Mouse (Mus musculus) neural tube, embryonic 14.5 days (tissue): ENCODE measurements around the gene Hyal1. TPM values are rescaled to one million over a fixed set of nuclear protein-coding genes. Genes with fewer than 3 reads are reported as not detected.

Source experiments
- ATAC-seq: fragments of 200-750 bp; cut with Nextera tagmentation; 2 replicates; pipeline ENCODE4 v1.8.0; 2017; ENCODE audit warnings: low read depth, mild to moderate bottlenecking, moderate TSS enrichment, moderate library complexity
- H3K27ac ChIP-seq: fragments of 300-500 bp; sonication (generic); 2 replicates; pipeline ENCODE4 v1.5.1; 2014; ENCODE audit warnings: low read depth, mild to moderate bottlenecking, control low read depth, low read length, moderate library complexity, mixed read lengths
- H3K27me3 ChIP-seq: fragments of 300-500 bp; sonication (generic); 2 replicates; pipeline ENCODE4 v1.6.1; 2014; ENCODE audit warnings: low read length; ENCODE audit not compliant: control insufficient read depth, insufficient read depth
- H3K36me3 ChIP-seq: fragments of 300-500 bp; sonication (generic); 2 replicates; pipeline ENCODE4 v1.6.1; 2014; ENCODE audit warnings: low read length, mixed read lengths; ENCODE audit not compliant: control insufficient read depth, insufficient read depth
- H3K4me1 ChIP-seq: fragments of 300-500 bp; sonication (generic); 2 replicates; pipeline ENCODE4 v1.6.1; 2014; ENCODE audit warnings: low read length; ENCODE audit not compliant: control insufficient read depth, insufficient read depth
- H3K4me2 ChIP-seq: fragments of 300-500 bp; sonication (generic); 2 replicates; pipeline ENCODE4 v1.6.1; 2014; ENCODE audit warnings: mild to moderate bottlenecking, low read depth, low read length, control low read depth
- H3K4me3 ChIP-seq: fragments of 300-500 bp; sonication (generic); 2 replicates; pipeline ENCODE4 v1.5.1; 2014; ENCODE audit warnings: low read depth, low read length, control low read depth, mixed read lengths
- H3K9ac ChIP-seq: fragments of 300-500 bp; sonication (generic); replicated peaks from 2 replicates; pipeline ENCODE4 v1.6.1; 2014; ENCODE audit warnings: low read depth, mild to moderate bottlenecking, control low read depth, low read length, mixed read lengths
- H3K9me3 ChIP-seq: fragments of 300-500 bp; sonication (generic); 2 replicates; pipeline ENCODE4 v1.6.1; 2016; ENCODE audit warnings: low read length; ENCODE audit not compliant: control insufficient read depth
- WGBS: fragments of 180-500 bp; shearing (Covaris S2); extraction: QIAGEN DNeasy Blood & Tissue Kit; methylation state at CpG from one replicate; pipeline ENCODE4 v1.1.7; 2014; 5-methylcytosine and 5-hydroxymethylcytosine counted together
- polyA plus RNA-seq: library from polyadenylated mRNA; unstranded; fragments of >200 nt; fragmentation: Nextera tagmentation; extraction: Ambion mirVana; gene quantifications from 2 replicates; pipeline ENCODE4 v1.2.1, GENCODE M21; 2014

Hyal1 gene
- 3.1 and 4.7 TPM in 2 replicates for polyA plus RNA-seq

DNA sequence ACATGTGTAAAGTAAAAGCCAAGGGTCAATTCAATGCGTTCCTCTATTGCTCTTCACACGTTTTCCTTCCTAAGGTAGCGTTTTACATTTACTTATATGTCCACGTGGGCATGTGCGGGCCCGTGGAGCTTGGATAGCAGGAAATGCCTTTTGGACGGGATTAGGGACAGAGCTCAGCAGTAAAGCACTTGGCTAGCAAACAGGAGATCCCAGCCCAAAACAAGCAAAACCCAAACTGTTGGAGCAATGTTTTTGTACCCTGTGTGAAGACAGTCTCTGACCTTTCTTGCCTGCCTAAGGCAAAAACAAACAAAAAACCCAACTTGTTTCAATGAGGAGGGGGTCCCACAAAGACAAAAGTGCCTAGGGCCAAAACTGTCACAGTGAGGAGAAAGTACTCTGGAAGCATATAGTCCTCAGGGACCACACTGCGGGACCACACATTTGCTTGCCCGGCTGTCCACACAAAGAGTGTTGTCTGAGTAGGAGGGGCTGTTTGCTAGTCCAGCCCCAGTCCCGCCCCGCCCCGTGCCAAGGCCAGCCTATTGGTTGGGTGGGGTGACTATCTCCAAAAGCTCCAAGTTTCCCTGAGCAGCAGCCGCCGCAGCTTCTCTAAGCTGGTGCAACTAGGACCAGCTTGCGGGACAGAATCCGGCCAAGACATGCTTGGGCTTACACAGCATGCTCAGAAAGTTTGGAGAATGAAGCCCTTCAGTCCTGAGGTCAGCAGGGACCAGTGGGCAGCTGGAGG lies at the start of gene Hyal1:
Gene Hyal1, plus strand, starts transcription at position 571 of the 751 bp plus-strand sequence.
- H3K27ac ChIP-seq: no peak within 1 kb of the TSS
- H3K27me3 ChIP-seq: no peaks in the 10 kb centered on the region
- H3K36me3 ChIP-seq: peaks cover 16% of the 10 kb centered on the region
- 26% methylated on average over 16 of the region's 16 CpGs for WGBS
- ATAC-seq: peak; percentile 50; the same call in 1 of the 2 replicates
- no peaks in the 10 kb centered on the region for H3K9me3 ChIP-seq
- H3K4me2 ChIP-seq: peak within 1 kb of the TSS; percentile 32
- 0 out of 2 replicates have a peak within 1 kb of the TSS, but pooled peaks have one; percentile 8 for H3K4me3 ChIP-seq
- H3K9ac ChIP-seq: no peak within 1 kb of the TSS
- peaks cover 15% of the 10 kb centered on the region for H3K4me1 ChIP-seq

GRCm38 (mm10) chr9:107533791-107534407 lies 42.8 kb upstream of the Hyal1 start, which contains the start of gene Tmem115:
Gene Tmem115, plus strand, starts transcription at chr9:107533945.
- Histone ChIP-seq H3K4me1 (peaks cover 25% of the 10 kb centered on the region), H3K9ac (peak within 1 kb of the TSS; percentile 85), H3K36me3 (peaks cover 12% of the 10 kb centered on the region), H3K27ac (peak within 1 kb of the TSS; percentile 68), H3K27me3 (no peaks in the 10 kb centered on the region), H3K9me3 (no peaks in the 10 kb centered on the region), H3K4me3 (peak within 1 kb of the TSS; percentile 84), H3K4me2 (peak within 1 kb of the TSS; percentile 100)
- ATAC-seq: peak; percentile 98
- WGBS: under 1% methylated on average over 47 of the region's 48 CpGs

DNA sequence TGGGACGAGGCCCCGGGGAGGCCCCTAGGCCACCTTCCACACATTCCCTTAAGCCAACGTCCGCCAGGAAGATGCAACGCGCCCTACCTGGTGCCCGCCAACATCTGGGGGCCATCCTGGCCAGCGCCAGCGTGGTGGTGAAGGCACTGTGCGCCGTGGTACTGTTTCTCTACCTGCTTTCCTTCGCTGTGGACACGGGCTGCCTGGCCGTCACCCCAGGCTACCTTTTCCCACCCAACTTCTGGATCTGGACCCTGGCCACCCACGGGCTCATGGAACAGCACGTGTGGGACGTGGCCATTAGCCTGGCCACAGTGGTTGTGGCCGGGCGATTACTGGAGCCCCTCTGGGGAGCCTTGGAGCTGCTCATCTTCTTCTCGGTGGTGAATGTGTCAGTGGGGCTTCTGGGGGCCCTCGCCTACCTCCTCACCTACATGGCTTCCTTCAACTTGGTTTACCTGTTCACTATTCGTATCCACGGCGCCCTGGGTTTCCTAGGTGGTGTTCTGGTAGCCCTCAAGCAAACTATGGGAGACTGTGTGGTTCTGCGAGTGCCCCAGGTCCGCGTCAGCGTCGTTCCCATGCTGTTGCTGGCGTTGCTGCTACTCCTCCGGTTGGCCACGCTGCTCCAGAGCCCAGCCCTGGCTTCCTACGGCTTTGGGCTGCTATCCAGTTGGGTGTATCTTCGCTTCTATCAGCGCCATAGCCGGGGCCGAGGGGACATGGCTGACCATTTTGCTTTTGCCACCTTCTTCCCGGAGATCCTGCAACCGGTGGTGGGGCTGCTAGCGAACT lies 42.1 kb upstream of the Hyal1 start:
- Histone ChIP-seq H3K4me1 (peaks cover 25% of the 10 kb centered on the region), H3K4me2 (peak overlapping the region; percentile 100), H3K4me3 (peak overlapping the region; percentile 84), H3K9me3 (no peaks in the 10 kb centered on the region), H3K36me3 (peaks cover 17% of the 10 kb centered on the region), H3K9ac (peak overlapping the region; percentile 85), H3K27ac (peak overlapping the region; percentile 68), H3K27me3 (no peaks in the 10 kb centered on the region)
- 1% methylated on average over 40 of the region's 40 CpGs for whole genome bisulfite sequencing
- peak; percentile 6; the same call in 1 of the 2 replicates for ATAC-seq

- H3K9me3 ChIP-seq: no peaks in the 10 kb centered on the region
- peaks cover 37% of the 10 kb centered on the region for H3K4me1 ChIP-seq
- H3K27me3 ChIP-seq: no peaks in the 10 kb centered on the region
- ATAC-seq: no peak
- WGBS: 95% methylated on average over 7 of the region's 7 CpGs
- H3K27ac ChIP-seq: no peak overlapping the region
- no peak overlapping the region for H3K4me3 ChIP-seq
- H3K9ac ChIP-seq: no peak overlapping the region
- peaks cover 22% of the 10 kb centered on the region for H3K36me3 ChIP-seq
- H3K4me2 ChIP-seq: no peak overlapping the region
These were observed 38.5 kb upstream of the Hyal1 start for GRCm38 (mm10) chr9:107538231-107538630.

GRCm38 (mm10) chr9:107538711-107539110 lies 38.0 kb upstream of the Hyal1 start:
- no peak overlapping the region for H3K4me3 ChIP-seq
- no peaks in the 10 kb centered on the region for H3K27me3 ChIP-seq
- no peaks in the 10 kb centered on the region for H3K9me3 ChIP-seq
- no peak overlapping the region for H3K4me2 ChIP-seq
- peaks cover 22% of the 10 kb centered on the region for H3K36me3 ChIP-seq
- no peak for ATAC-seq
- 95% methylated on average over 3 of the region's 3 CpGs for WGBS
- H3K4me1 ChIP-seq: peaks cover 37% of the 10 kb centered on the region
- H3K27ac ChIP-seq: no peak overlapping the region
- H3K9ac ChIP-seq: no peak overlapping the region

GRCm38 (mm10) chr9:107539940-107540339 lies 36.8 kb upstream of the Hyal1 start:
- H3K4me2 ChIP-seq: no peak overlapping the region
- no peaks in the 10 kb centered on the region for H3K9me3 ChIP-seq
- no peak overlapping the region for H3K9ac ChIP-seq
- peaks cover 35% of the 10 kb centered on the region for H3K4me1 ChIP-seq
- ATAC-seq: no peak
- H3K27ac ChIP-seq: no peak overlapping the region
- H3K36me3 ChIP-seq: peaks cover 30% of the 10 kb centered on the region
- no peaks in the 10 kb centered on the region for H3K27me3 ChIP-seq
- H3K4me3 ChIP-seq: no peak overlapping the region
- 92% methylated on average over 8 of the region's 8 CpGs for WGBS

DNA sequence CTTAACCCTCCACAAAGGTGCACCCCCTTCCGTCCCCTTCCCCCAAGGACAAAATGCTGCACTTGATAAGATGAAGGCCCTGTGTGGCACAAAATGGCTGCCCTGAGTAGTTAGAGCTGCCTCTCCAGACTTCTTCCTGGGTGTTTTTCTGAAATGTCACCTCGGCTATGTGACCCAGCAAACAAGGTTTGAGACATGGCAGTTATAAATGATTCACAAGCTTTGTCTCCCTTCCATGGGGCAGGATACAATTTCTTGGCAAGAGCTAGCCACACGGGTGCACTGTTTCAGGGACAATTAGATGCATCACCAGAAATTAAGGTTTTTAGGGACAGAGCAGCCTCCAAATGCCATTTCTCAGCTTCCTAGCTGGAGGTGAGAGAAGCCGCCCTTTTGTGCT lies 36.3 kb upstream of the Hyal1 start:
- no peak for ATAC-seq
- peaks cover 31% of the 10 kb centered on the region for H3K4me1 ChIP-seq
- no peaks in the 10 kb centered on the region for H3K27me3 ChIP-seq
- H3K9ac ChIP-seq: no peak overlapping the region
- H3K27ac ChIP-seq: no peak overlapping the region
- no peak overlapping the region for H3K4me3 ChIP-seq
- H3K4me2 ChIP-seq: no peak overlapping the region
- H3K36me3 ChIP-seq: peaks cover 33% of the 10 kb centered on the region
- no peaks in the 10 kb centered on the region for H3K9me3 ChIP-seq
- WGBS: 79% methylated on average over 4 of the region's 4 CpGs

DNA sequence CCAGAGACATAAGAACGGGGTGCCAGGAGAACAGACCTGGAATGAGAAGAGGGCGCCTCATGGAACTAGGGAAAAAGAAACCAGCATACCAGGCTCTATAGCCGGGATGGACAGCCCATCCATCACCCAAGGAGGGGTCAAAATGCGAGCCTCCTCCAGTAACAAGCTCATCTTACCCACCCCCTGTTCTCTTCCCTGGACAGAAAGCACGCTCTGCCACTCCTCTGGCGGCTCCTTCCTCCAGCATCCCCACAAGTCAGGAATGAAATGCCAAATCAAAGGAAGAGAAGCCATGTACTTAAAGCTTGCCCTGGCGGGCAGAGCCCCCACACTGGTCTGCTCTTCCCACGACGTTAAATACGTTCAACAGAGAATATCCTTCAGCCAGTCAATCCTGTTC lies 35.7 kb upstream of the Hyal1 start:
- no peak for ATAC-seq
- H3K27ac ChIP-seq: no peak overlapping the region
- 35% methylated on average over 10 of the region's 10 CpGs for WGBS
- peak overlapping the region; percentile 60 for H3K4me3 ChIP-seq
- peaks cover 33% of the 10 kb centered on the region for H3K36me3 ChIP-seq
- peak overlapping the region; percentile 54 for H3K9ac ChIP-seq
- no peaks in the 10 kb centered on the region for H3K27me3 ChIP-seq
- peaks cover 25% of the 10 kb centered on the region for H3K4me1 ChIP-seq
- H3K9me3 ChIP-seq: no peaks in the 10 kb centered on the region
- peak overlapping the region; percentile 85 for H3K4me2 ChIP-seq
